Mouse (Mus musculus) ES-Bruce4 (cell line): Measurements from ENCODE around the gene Yap1.

Experiments used
- CTCF ChIP-seq: IDR thresholded peaks from one replicate; pipeline ENCODE4 v1.8.1; 2011; ENCODE audit warnings: low read depth, low read length
- EP300 ChIP-seq: IDR thresholded peaks from 2 replicates; pipeline ENCODE4 v1.6.1; 2011; ENCODE audit warnings: low read depth, low read length; ENCODE audit not compliant: insufficient read depth
- POLR2A ChIP-seq: IDR thresholded peaks from one replicate; pipeline ENCODE4 v1.8.1; 2011; ENCODE audit warnings: low read length; ENCODE audit not compliant: insufficient read depth

DNA sequence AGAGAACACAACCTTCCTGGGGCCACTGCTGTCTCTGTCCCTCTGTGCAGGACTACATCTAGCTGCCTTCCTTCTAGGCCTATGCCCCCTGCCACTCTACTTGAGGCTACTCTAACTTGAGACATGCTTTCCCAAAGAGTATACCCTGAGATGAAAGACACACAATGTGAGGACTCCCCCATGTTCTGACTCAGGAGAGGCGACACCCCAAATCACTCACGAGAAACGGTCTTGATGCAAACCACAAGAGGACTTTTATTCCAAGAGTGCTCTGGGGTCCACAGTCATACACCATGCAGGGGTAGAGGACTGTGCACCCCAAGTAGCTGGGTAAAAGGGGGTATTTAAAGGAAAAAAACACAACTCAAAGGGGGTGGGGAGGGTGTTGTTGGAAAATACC is 120.0 kb downstream of the Yap1 start:
- TF ChIP-seq CTCF (no peak), POLR2A (no peak), EP300 (no peak)
